19 mouse cellular contexts compared by ENCODE assay signal in genomic region chr6:77265163-77265562, GRCm38 (mm10).
"Had no signal": no experiment of that assay in that cellular context is flagged by ENCODE, and none has a peak within 500 bp of the region (broad histone marks: within the 10 kb centered on the region; RNA-seq: fewer than 3 reads in every experiment).

No protein-coding gene starts in this region.

- H3K9ac ChIP-seq: limb, embryonic 13.5 days; liver, embryonic 12.5 days; liver, embryonic 15.5 days; lung, embryonic 15.5 days; midbrain, embryonic 13.5 days; stomach, embryonic 15.5 days had no signal

- DNase-seq: kidney, adult 2 months; kidney, postnatal 25 days; layer of hippocampus, postnatal 36 days; lung, adult 18-20 months; lung, postnatal 10 days; lung, postnatal 4 days; right cerebral cortex, adult 18-20 months; right cerebral cortex, postnatal 14 days; spleen, adult 18-20 months; thymus, postnatal 25 days had no signal

- ATAC-seq: intestine, postnatal 0 days; liver, embryonic 12.5 days; midbrain, embryonic 13.5 days had no signal

- H3K27me3 ChIP-seq: limb, embryonic 13.5 days; liver, embryonic 12.5 days; liver, embryonic 15.5 days; lung, embryonic 15.5 days; midbrain, embryonic 13.5 days; stomach, embryonic 15.5 days had no signal

- H3K27ac ChIP-seq: kidney, postnatal 0 days; left cerebral cortex, adult 2 months; limb, embryonic 13.5 days; liver, embryonic 12.5 days; liver, embryonic 15.5 days; lung, embryonic 15.5 days; midbrain, embryonic 13.5 days; stomach, embryonic 15.5 days had no signal

- H3K4me3 ChIP-seq: left cerebral cortex, adult 2 months; limb, embryonic 13.5 days; liver, embryonic 12.5 days; liver, embryonic 15.5 days; lung, embryonic 15.5 days; midbrain, embryonic 13.5 days; stomach, embryonic 15.5 days had no signal

- H3K36me3 ChIP-seq: limb, embryonic 13.5 days; liver, embryonic 12.5 days; liver, embryonic 15.5 days; lung, embryonic 15.5 days; midbrain, embryonic 13.5 days; stomach, embryonic 15.5 days had no signal

- H3K4me2 ChIP-seq: limb, embryonic 13.5 days; liver, embryonic 12.5 days; liver, embryonic 15.5 days; lung, embryonic 15.5 days; midbrain, embryonic 13.5 days; stomach, embryonic 15.5 days had no signal

- H3K9me3 ChIP-seq: limb, embryonic 13.5 days; liver, embryonic 12.5 days; liver, embryonic 15.5 days; lung, embryonic 15.5 days; midbrain, embryonic 13.5 days; stomach, embryonic 15.5 days had no signal

- H3K4me1 ChIP-seq: liver, embryonic 12.5 days; liver, embryonic 15.5 days; lung, embryonic 15.5 days; midbrain, embryonic 13.5 days; stomach, embryonic 15.5 days had no signal
